Mouse (Mus musculus): ENCODE data around the gene L2hgdh.

DNA sequence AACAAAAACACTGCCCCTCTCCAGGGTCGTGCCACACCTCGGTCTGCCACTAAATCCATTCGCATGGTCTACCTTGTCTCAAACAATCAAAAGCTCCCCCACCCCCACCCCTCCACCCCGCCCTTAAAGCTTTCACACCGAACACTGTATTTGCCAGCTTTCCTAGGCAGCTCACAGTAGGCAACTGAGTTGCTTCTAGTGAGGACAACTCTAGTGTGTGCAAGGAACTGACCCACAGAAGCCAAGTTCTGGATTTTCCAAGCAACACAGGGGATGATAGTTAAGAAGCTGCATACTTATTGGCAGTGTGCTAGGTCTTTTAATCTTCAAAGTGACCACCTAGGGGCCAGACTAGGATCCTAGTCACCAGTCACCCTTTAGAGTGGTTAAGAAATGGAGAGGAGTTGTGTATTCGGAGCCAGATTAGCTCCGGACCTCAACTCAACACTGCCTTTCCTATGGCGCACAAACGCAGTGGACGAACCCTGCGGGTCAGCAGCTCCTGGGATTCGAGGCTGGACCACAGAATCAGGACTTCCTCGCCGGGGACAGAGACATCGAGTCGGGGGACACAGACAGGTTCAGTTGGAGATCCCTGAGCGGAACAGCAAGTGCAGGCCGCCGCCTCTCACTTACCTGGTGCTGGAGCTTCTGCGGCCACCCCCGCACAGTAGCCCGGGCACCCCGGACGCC, 509 bp downstream of the L2hgdh start:
- TF ChIP-seq CTCF (IDR thresholded peaks at IDR 0.05; ENCODE audit: control insufficient read depth, insufficient read depth, low read length) = no peak
- TF ChIP-seq POLR2A (IDR thresholded peaks at IDR 0.05; ENCODE audit: borderline replicate concordance, control insufficient read depth, low read depth, low read length) = no peak

Data from bone marrow, adult 2 months (tissue).